ENCODE assay signal across 8 mouse cellular contexts in genomic region chr16:20804601-20805017, GRCm38 (mm10).
A peak's percentile ranks its signal among the peaks of the same experiment; 100 is the strongest.
DNase-seq lines count a peak whose midpoint lies in the region; ATAC-seq lines count a peak whose summit lies in the region.

No protein-coding gene starts in this region.

- no peaks in the 10 kb centered on the region for H3K27me3 ChIP-seq in forebrain, embryonic 10.5 days (ENCODE audit: poor library complexity, severe bottlenecking)
- no peaks in the 10 kb centered on the region for H3K27me3 ChIP-seq in heart, embryonic 15.5 days
- H3K27me3 ChIP-seq in liver, embryonic 13.5 days: no peaks in the 10 kb centered on the region
- H3K27me3 ChIP-seq in stomach, embryonic 14.5 days (ENCODE audit: control insufficient read depth, insufficient read depth, low read length): no peaks in the 10 kb centered on the region

- ATAC-seq in heart, embryonic 15.5 days (replicated peaks; ENCODE audit: insufficient number of reproducible peaks, insufficient read depth, low FRiP score, low read depth): peak; percentile 58
- ATAC-seq in liver, embryonic 13.5 days (ENCODE audit: low read depth): peak; percentile 59
- peak; percentile 80 for ATAC-seq in stomach, embryonic 14.5 days (ENCODE audit: insufficient number of reproducible peaks, insufficient read depth, low FRiP score, low read depth)

- peaks cover 15% of the 10 kb centered on the region for H3K4me1 ChIP-seq in forebrain, embryonic 10.5 days
- peaks cover 20% of the 10 kb centered on the region for H3K4me1 ChIP-seq in heart, embryonic 15.5 days (replicated peaks)
- peaks cover 35% of the 10 kb centered on the region for H3K4me1 ChIP-seq in liver, embryonic 13.5 days (replicated peaks)
- H3K4me1 ChIP-seq in stomach, embryonic 14.5 days (ENCODE audit: control insufficient read depth, insufficient read depth, low read length): peaks cover 2% of the 10 kb centered on the region; the same call in 1 of the 2 replicates

- H3K4me3 ChIP-seq in forebrain, embryonic 10.5 days: peak overlapping the region; percentile 53
- H3K4me3 ChIP-seq in heart, embryonic 15.5 days: peak overlapping the region; percentile 48
- peak overlapping the region; percentile 44 for H3K4me3 ChIP-seq in liver, embryonic 13.5 days (replicated peaks)
- no peak overlapping the region; the same call in 1 of the 2 replicates for H3K4me3 ChIP-seq in stomach, embryonic 14.5 days (ENCODE audit: low read depth, low read length)

- DNase-seq in CD8-positive naive resting alpha-beta T cell, adult 2 months (ENCODE audit: low read depth in 2 of 2, low spot score in 2 of 2): peak; percentile 51 to 67
- peak; percentile 69 for DNase-seq in c-Kit-positive CD71-negative TER-119-negative erythroid progenitor cells, embryonic 14.5 days (ENCODE audit: low read depth)
- peak; percentile 80 for DNase-seq in forebrain, embryonic 10.5 days (ENCODE audit: extremely low spot score, low spot score)
- peak; percentile 85 for DNase-seq in kidney, postnatal 14 days
- peak; percentile 51 for DNase-seq in liver, embryonic 13.5 days
- DNase-seq in natural killer cell, adult 2 months (ENCODE audit: low spot score in 2 of 2): peak; percentile 61 to 62

- 0 out of 2 replicates have a peak overlapping the region, but pooled peaks have one; percentile 26 for H3K9ac ChIP-seq in heart, embryonic 15.5 days
- H3K9ac ChIP-seq in liver, embryonic 13.5 days: peak overlapping the region; percentile 30; the same call in 1 of the 2 replicates
- H3K9ac ChIP-seq in stomach, embryonic 14.5 days (replicated peaks; ENCODE audit: low read depth, low read length): no peak overlapping the region

- H3K36me3 ChIP-seq in forebrain, embryonic 10.5 days (replicated peaks): no peaks in the 10 kb centered on the region
- H3K36me3 ChIP-seq in heart, embryonic 15.5 days: no peaks in the 10 kb centered on the region
- no peaks in the 10 kb centered on the region for H3K36me3 ChIP-seq in liver, embryonic 13.5 days
- no peaks in the 10 kb centered on the region for H3K36me3 ChIP-seq in stomach, embryonic 14.5 days (ENCODE audit: control insufficient read depth, insufficient read depth, low read length)

- H3K9me3 ChIP-seq in forebrain, embryonic 10.5 days: no peaks in the 10 kb centered on the region
- H3K9me3 ChIP-seq in heart, embryonic 15.5 days (replicated peaks): no peaks in the 10 kb centered on the region
- H3K9me3 ChIP-seq in liver, embryonic 13.5 days (replicated peaks): no peaks in the 10 kb centered on the region
- H3K9me3 ChIP-seq in stomach, embryonic 14.5 days (ENCODE audit: control insufficient read depth, low read depth, low read length): no peaks in the 10 kb centered on the region

- WGBS in forebrain, embryonic 10.5 days: 0% methylated on average over 10 of the region's 10 CpGs
- WGBS in heart, embryonic 15.5 days: under 1% methylated on average over 8 of the region's 10 CpGs
- WGBS in liver, embryonic 13.5 days (ENCODE audit: insufficient replicate concordance): 3% methylated on average over 9 of the region's 10 CpGs
- WGBS in stomach, embryonic 14.5 days: 0% methylated on average over 7 of the region's 10 CpGs

- H3K27ac ChIP-seq in forebrain, embryonic 10.5 days: peak overlapping the region; percentile 80
- H3K27ac ChIP-seq in heart, embryonic 15.5 days: no peak overlapping the region
- H3K27ac ChIP-seq in liver, embryonic 13.5 days: no peak overlapping the region
- no peak overlapping the region for H3K27ac ChIP-seq in stomach, embryonic 14.5 days (ENCODE audit: low read length)

- peak overlapping the region; percentile 75 for H3K4me2 ChIP-seq in heart, embryonic 15.5 days
- peak overlapping the region; percentile 64 for H3K4me2 ChIP-seq in liver, embryonic 13.5 days
- H3K4me2 ChIP-seq in stomach, embryonic 14.5 days (replicated peaks; ENCODE audit: low read depth, low read length): peak overlapping the region; percentile 41; the same call in 1 of the 2 replicates
